Mouse (Mus musculus) skeletal muscle tissue, adult 2 months (tissue): ENCODE measurements around the gene Nos2.

Experiments used
- DNase-seq: peaks from one replicate; pipeline ENCODE4 v3.0.0-alpha.2; 2012; ENCODE audit warnings: low read depth, low spot score

Nos2 gene

DNA sequence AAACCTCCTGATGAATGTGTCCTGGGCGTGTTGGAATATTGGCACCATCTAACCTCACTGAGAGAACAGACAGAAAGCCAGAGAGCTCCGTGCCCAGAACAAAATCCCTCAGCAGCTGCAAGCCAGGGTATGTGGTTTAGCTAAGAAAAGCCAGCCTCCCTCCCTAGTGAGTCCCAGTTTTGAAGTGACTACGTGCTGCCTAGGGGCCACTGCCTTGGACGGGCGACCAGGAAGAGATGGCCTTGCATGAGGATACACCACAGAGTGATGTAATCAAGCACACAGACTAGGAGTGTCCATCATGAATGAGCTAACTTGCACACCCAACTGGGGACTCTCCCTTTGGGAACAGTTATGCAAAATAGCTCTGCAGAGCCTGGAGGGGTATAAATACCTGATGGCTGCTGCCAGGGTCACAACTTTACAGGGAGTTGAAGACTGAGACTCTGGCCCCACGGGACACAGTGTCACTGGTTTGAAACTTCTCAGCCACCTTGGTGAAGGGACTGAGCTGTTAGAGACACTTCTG lies at the start of gene Nos2:
TSS of gene Nos2 (plus strand) at position 377 of the 529 bp plus-strand sequence.
- no peak for DNase-seq

DNA sequence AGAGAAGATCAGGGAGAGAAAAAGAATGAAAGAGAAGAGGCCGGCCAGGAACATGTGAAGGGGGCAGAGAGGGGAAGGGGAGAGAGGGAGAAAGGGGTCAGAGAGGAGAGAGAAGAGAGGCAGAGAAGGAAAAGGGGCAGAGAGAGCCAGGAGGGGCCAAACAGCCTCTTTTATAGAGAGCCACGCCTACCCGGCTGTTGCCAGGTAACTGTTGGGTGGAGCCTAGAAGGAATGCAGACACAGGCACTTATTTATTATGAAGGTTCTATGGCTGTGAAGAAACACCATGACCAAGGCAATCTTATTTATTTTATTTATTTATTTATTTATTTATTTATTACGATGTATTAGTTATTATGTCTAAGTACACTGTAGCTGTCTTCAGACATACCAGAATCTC lies 49.7 kb upstream of the Nos2 start:
- no peak for DNase-seq

DNA sequence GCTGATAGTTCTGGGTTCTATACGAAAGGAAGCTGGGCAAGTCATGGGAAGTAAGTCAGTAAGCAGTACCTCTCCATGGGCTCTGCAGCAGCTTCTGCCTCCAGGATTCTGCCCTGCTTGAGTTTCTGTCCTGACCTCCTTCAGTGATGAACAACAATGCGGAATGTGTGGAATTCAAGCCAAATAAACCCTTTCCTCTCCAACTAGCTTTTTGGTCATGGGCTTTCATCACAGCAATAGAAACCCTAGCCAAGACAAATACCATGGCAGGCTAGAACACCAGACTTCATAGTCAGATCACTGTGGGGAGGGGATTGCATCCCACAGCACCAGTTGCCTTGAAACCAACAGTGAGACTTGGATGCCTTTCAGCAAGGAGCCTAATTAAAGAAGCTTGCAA lies 47.8 kb upstream of the Nos2 start:
- no peak for DNase-seq

DNA sequence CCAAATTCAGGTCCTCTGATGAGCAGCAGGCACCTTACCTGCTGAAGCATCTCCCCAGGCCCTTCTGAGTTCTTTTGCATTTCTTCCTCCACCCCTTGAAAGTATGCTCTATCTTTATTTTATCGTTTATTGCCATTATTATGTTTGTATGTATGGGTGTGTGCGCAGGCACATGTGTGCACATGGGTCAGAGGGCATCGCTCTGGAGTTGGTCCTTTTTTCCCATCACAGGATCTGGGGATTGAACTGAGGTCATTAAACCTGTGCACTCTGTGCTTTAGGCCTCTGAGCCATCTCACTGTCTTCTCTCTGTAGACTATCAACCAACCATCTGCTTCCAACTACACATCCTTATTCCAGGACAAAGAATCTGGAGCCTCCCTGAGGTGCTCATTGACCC lies 40.9 kb upstream of the Nos2 start:
- no peak for DNase-seq

DNA sequence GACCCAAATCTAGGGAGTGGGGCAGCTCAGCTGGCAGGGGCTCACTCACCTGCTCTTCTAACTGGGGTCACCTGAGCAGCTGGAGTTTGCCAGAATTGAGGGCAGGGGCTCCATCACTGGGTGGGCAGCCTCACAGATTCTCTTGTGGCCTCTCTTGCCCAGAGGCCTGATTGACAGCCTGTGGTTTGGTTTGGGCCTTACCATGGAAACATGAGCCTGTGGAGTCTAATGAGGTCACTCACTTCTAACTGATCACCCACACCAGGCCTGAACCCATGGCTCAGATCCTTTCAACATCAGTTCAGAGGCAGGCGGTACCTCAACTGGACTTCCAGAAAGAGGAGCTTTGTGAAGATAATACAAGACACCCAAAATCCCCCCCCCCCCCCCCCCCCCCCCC lies 33.9 kb upstream of the Nos2 start:
- DNase-seq, result no peak

DNA sequence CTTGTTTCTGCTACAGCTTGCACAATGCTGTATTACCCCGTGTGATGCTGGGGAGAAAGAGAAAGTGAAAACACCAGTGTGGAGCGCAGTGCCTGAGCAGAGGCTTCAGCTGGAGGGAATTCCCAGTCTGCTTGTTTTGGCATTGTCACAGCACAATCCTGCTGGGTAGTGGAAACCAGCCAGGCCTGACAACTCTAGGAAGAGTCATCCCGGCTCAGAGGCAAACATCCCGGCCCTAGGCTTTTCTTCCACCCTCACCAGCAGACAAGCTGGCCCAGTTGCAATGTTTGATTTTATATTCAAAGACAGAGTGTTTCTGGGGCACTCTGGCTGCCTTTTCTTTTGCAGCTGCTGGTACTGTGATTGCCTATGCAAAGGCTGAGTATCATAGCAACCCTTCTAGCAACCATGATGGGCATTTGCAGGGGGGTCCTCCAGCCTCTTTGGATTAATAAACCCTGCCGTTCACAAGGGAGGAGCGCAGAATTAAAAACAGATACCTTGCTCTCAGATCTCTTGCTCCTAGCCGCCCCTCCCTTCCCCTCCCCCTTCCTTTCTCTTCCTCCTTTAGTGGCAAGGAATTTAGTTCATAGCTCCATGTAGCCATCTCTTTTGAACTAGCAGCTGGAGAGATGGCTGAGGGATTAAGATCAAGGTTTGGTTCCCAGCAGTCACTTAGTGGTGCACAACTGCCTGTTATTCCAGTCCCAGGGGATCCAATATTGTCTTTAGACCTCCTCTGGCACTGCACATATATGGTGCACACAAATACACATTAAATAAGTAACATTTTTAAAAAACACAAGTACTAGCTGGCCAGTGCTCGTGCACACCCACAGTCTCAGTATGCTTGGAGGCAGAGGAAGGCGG lies 33.2 kb upstream of the Nos2 start:
- DNase-seq, result peak; percentile 79

DNA sequence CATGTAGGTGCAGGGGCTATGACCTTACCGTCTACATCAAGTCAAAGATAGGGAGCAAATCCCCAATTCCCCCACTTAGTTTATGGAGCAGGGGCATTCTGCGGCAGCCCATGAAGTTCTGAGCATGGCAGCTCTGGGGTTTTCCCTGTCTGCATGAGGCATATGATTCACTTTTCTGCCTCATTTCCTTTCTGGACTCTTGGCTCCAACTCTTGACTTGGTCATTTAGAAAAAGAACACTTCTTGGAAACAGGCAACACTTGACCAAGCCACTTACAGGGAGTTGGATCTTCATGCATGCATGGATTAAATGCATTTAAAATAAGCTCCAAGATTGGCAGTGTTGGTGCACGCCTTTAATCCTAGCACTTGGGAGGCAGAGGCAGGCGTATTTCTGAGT lies 31.4 kb upstream of the Nos2 start:
- DNase-seq, result no peak

DNA sequence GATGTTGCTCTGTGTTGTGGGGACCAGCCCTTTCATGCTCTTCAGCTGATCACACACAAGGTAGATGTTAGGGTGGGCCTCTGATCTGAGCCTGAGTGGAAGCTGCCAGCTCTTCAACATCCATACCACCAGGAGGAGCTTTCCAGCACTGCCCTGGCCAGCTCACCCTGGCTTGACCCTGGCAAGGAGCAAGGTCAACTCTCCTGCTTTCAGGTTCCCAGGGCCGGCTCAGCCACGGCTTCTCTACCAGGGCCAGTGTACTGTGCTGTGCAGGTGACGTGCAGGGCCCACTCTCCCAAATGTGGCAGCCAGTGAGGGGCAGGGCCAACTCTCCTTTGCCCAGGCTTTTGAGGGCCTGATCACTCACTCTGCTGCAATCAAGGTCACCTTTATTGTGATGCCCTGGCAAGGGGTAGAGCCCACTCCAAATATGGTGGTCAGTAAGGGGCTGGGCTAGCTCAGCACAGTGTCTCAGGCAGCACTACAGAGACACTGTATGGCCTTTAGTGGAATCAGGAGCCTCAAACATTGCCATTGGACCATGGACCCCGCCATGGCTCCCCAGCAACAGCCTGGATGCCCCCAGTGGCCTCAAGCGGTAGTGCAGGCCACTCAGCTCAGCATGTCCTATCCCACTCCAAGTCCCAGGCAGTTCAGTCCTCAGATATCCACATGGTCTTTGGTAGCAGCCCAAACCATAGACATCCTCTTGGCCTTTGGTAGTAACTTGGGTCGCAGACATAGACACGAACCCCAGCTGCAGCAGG lies 24.0 kb upstream of the Nos2 start:
- no peak for DNase-seq

DNA sequence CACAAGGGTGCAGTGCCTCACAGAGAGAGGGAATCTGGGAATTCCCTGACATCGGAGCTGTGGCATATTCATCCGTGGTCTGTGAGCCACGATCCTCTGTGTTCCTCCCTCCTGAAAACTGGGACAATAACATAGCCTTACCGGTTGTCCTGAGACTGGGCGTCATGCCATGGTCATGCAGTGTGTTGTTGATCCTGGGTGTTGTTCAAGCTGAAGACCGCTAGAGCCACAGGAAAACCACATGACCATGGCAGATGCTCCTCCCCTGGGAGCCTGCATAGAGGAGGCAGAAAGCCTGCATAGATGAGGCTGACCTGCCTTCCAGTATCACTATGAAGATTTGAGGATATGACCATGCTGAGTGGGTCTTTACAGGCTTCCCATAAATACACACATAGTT lies 5.1 kb upstream of the Nos2 start:
- DNase-seq, result no peak

DNA sequence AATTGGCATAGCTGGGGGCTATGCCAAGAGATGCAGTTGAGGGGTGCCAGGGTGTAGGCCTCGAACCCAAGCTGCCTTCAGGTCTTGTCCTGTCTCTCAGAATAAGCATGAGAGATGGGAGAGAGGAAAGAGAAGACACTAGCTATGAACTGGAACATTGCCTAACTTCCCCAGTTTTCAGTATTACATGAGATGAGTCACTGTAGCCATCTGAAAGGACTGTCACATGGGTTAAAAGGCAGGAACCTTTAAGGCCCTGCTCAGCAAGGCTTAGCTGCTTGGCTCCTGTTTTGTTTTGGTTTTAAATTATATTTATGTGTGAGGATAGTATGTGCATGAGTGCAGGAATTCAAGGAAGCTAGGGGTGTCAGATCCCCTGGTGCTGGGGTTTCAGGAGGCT lies 4.2 kb upstream of the Nos2 start:
- DNase-seq, result no peak

DNA sequence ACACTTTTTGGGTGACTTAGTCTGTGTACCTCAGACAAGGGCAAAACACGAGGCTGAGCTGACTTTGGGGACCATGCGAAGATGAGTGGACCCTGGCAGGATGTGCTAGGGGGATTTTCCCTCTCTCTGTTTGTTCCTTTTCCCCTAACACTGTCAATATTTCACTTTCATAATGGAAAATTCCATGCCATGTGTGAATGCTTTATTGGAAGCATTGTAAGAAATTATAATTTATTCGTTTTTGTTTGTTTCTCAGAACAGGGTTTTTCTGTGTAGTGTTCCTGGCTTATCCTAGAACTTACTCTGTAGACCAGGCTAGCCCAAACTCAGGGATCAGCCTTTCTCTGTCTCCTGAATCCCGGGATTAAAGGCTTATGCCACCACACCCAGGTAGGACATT lies 842 bp upstream of the Nos2 start:
- no peak for DNase-seq

DNA sequence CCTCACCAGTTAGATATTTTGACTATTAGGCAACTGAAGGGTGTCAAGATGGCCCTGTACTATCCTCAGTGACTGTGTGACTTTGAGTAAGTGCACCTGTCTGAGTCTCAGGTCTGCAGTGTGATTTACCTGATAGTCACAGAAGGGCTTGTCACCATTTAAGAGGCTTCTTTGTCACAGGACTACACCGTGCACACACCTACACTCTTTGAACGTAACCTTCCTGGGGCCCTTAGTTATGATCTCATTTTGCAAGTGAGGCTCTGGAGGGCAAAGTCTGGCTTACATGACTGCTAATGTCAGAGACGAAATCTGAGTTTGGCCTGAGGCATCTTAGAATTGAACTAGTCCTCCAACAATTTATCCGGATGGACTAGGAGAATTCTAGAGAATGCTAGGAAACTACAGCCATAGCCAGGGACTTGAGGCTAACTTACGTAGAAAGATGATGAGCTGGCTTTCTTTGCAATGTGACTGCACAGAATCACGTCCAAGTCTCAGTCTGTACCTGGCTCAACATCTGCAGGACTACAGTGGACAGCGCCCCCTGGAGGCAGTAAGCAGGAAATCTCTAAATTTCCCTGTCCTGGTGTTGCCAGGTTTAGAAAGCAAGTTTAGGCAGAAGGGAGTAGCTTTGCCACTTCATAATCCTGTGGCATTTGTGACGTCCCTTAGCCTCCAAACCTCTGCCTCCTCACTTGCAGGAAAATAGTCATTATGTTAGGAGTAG lies 2.3 kb downstream of the Nos2 start:
- DNase-seq, result peak; percentile 54

DNA sequence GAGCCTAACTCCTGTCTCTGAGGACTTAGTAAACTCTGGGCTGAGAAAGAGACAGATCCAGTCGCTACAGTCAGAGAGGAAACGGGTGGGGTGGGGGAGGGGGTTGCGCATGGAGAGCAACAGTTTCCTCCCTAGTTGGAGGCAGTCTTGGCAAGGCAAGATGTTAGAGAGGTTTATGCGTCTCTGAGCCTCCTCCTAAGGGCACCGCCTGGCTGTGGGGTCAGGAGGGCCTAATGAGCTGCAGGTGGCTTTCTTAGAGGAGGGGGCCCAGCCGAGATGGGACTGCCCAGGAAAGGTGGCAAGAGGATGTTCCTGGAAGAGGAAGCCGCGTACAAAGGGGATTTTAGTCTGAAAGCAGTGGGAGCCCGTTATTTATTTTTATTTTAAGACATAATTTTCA lies 3.5 kb downstream of the Nos2 start:
- no peak for DNase-seq

DNA sequence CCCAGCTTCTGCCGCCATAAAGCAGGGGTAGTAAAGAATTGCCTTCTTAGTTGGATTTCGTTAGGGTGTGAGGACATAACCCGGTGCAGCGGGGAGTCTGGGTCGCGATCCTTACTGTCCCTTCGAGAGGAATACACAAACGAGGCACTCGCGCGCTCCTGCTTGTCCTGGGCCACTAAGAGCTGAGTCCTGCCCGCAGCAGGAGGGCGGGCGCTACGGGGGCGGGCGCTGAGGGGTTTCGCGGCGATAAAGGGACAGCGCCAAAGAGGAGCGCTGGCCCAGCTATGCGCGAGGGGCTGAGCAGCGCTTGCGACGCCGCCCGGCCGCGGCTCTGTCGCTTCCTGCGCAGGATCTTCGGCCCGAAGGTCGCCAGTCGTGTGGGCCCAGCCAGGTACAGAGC lies 4.3 kb downstream of the Nos2 start:
- no peak for DNase-seq

DNA sequence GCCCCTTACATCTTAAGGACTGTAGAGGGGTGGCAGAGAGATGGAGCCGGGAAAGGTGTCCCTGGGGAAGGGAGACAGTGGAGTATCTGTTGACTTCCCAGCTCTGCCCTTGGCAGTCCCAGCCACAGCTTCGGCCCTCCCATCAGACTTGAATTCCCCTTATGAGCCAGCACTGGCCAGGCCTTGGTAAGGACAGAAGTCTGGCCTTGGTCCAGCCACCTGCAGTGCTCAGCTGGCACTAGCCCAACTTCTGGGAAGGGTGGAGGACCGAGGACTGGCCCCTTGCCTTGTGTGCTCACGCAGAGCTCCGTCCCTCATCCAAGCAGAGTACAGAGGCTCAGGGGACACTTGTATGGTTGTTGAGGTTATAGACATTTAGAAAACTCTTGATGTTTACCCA lies 8.8 kb downstream of the Nos2 start:
- peak; percentile 71 for DNase-seq

DNA sequence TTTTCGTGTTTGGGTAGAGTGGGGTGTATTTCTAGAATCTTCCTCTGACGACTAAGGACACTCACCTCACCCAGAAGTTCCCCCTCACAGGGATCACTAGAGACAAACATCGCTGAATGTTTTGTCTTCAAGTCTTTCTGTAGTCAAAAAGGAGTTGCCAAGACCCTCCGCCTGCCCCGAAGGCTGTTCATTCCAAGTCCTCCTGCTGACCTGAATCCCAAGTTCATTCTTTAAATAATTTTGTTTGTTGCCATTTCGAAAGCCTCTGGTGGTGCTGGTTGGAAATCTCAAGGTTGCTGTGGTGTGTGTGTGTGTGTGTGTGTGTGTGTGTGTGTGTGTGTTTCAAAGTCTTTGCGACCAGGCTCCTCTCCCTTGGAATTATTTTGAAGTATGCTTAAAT lies 13.7 kb downstream of the Nos2 start:
- DNase-seq, result no peak

DNA sequence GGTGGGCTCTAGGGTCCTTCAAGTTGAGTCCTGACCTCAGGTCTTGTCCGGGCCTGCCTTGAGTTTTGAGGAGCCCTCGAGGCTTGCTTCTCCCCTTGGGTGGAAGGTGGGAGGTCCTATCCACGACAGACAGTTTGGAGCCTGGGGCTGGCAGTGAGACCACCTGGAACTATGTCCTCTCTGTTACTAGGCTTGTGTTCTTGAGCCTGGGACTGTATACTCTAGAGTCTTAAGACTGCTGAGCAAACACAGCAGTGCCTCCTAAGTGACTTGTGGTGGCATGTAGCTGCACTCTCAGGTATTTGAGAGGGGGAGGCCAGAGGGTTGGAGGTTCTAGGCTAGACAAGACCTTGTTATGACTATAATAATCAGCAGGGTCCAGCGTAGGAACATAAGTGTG lies 14.1 kb downstream of the Nos2 start:
- no peak for DNase-seq

DNA sequence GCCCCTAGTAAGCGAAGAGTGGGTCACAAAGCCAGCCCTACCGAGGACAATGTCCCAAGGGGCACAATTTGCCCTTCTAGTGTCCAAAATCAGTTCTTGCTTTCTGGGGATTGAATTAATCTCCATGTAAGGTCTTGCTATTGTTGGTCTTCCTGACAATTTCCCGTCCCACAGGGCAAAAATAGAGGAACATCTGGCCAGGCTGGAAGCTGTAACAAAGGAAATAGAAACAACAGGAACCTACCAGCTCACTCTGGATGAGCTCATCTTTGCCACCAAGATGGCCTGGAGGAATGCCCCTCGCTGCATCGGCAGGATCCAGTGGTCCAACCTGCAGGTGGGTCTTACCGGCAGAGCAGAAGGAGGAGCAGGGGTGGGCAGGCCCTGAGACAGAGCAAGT lies 14.6 kb downstream of the Nos2 start:
- no peak for DNase-seq

DNA sequence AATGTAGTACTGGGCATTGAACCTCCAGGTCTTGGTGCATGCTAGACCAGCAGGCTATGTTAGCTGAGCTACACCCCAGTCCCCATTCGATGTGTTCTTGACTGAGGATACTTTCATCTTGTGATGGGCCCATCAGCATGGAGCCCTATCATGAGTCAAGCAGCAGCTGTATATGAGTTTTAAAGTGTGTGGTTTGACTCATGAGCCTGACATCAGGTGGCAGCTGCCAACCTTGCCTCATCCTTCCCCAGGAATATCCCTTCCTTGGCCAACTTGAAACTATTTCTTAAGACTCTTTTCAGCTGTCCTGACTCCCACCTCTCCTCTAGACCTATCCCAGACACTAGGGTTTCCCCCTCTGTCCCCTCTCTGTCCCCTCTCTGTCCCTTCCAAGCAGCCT lies 22.5 kb downstream of the Nos2 start:
- DNase-seq, result no peak

DNA sequence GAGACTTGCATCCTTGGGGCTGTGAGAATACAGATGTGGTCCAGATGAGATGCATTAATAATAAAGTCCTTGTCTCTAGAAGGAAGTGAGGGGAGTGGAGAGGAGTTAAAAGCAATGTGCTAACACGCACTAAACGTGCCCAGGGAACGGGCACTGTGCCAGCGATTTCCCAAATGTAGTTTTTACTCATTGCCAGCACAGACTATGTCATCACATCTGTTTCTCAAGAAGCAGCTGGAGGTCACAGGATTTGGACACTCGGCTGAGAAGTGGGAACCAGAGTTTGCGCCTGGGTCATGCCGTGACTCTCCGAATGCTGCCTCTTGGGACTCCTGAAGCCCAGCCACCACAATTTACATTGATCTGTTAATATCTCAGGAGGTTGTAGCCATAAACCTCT lies 29.8 kb downstream of the Nos2 start:
- peak; percentile 64 for DNase-seq

DNA sequence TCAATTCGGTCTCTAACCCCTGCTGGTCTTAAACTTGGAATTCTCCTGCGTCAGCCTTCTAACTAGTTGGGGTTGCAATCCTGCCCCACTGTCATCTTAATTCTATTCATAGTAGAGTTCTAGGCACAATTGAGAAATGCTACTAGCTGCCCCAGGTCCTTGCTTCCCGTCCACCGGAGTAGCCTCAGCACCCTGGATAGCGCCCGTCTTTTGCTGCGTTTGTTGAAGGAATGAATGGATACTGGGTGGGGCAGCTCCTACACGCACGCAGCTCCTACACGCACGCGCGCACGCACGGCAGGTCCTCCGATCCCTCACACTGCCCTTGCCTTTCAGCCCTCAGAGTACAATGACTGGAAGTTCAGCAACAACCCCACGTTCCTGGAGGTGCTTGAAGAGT lies 31.9 kb downstream of the Nos2 start:
- DNase-seq, result no peak

DNA sequence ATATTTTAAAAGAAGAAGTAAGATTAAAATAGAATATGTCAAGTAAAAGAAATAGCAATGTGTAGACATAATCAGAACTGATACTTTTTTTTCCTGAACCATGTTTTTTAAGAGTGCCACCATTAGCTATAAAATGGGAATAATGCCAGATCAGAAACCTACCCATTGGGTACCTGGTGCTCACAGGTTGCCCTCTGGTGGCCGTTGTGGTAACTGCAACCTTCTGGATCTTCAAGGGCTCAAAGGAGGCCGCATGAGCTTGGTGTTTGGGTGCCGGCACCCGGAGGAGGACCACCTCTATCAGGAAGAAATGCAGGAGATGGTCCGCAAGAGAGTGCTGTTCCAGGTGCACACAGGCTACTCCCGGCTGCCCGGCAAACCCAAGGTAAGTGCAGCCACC lies 35.7 kb downstream of the Nos2 start:
- peak; percentile 44 for DNase-seq
